Mouse (Mus musculus): Measurements from ENCODE around the gene Tada3. TPM values are rescaled to one million over a fixed set of nuclear protein-coding genes. Genes with fewer than 3 reads are reported as not detected.
A peak's percentile ranks its signal among the peaks of the same experiment; 100 is the strongest.

Tada3 gene
- polyA plus RNA-seq, 1 experiment from 2014 or later: 40.3 TPM

- H3K4me1 ChIP-seq (ENCODE audit: control insufficient read depth, insufficient read depth, low read length): peaks cover 15% of the 10 kb centered on the region
- H3K4me2 ChIP-seq (ENCODE audit: low read depth, low read length): peak overlapping the region; percentile 76
- ATAC-seq (replicated peaks; ENCODE audit: extremely low read depth, insufficient read depth, low FRiP score): no peak
- peaks cover 33% of the 10 kb centered on the region for H3K36me3 ChIP-seq (ENCODE audit: control insufficient read depth, insufficient read depth)
- H3K4me3 ChIP-seq (ENCODE audit: low read length): peak overlapping the region; percentile 95
- 8% methylated on average over 7 of the region's 7 CpGs for WGBS
- H3K27ac ChIP-seq (ENCODE audit: low read length): peak overlapping the region; percentile 97
- H3K27me3 ChIP-seq (ENCODE audit: control insufficient read depth, insufficient read depth, low read length): no peaks in the 10 kb centered on the region
- peak overlapping the region; percentile 89 for H3K9ac ChIP-seq (ENCODE audit: low read length)
- H3K9me3 ChIP-seq (replicated peaks; ENCODE audit: control insufficient read depth, low read length): no peaks in the 10 kb centered on the region
Measured at GRCm38 (mm10) chr6:113377172-113377495, 549 bp downstream of the Tada3 start.

- Histone ChIP-seq H3K36me3 (ENCODE audit: control insufficient read depth, insufficient read depth) (peaks cover 42% of the 10 kb centered on the region), H3K4me2 (ENCODE audit: low read depth, low read length) (no peak overlapping the region), H3K27me3 (ENCODE audit: control insufficient read depth, insufficient read depth, low read length) (no peaks in the 10 kb centered on the region), H3K27ac (ENCODE audit: low read length) (no peak overlapping the region), H3K9ac (ENCODE audit: low read length) (no peak overlapping the region), H3K9me3 (replicated peaks; ENCODE audit: control insufficient read depth, low read length) (no peaks in the 10 kb centered on the region), H3K4me3 (ENCODE audit: low read length) (no peak overlapping the region), H3K4me1 (ENCODE audit: control insufficient read depth, insufficient read depth, low read length) (peaks cover 6% of the 10 kb centered on the region)
- 86% methylated on average over 4 of the region's 4 CpGs for WGBS
- no peak for ATAC-seq (replicated peaks; ENCODE audit: extremely low read depth, insufficient read depth, low FRiP score)
Measured at GRCm38 (mm10) chr6:113373491-113373890, 4.2 kb downstream of the Tada3 start.

GRCm38 (mm10) chr6:113370194-113370929, 7.3 kb downstream of the Tada3 start:
- Histone ChIP-seq H3K27ac (ENCODE audit: low read length) (no peak overlapping the region), H3K4me1 (ENCODE audit: control insufficient read depth, insufficient read depth, low read length) (no peaks in the 10 kb centered on the region), H3K4me2 (ENCODE audit: low read depth, low read length) (no peak overlapping the region), H3K4me3 (ENCODE audit: low read length) (no peak overlapping the region), H3K9me3 (replicated peaks; ENCODE audit: control insufficient read depth, low read length) (no peaks in the 10 kb centered on the region), H3K9ac (ENCODE audit: low read length) (no peak overlapping the region), H3K27me3 (ENCODE audit: control insufficient read depth, insufficient read depth, low read length) (no peaks in the 10 kb centered on the region), H3K36me3 (ENCODE audit: control insufficient read depth, insufficient read depth) (peaks cover 46% of the 10 kb centered on the region)
- no peak for ATAC-seq (replicated peaks; ENCODE audit: extremely low read depth, insufficient read depth, low FRiP score)
- 88% methylated on average over 20 of the region's 20 CpGs for WGBS

- no peak overlapping the region for H3K9ac ChIP-seq (ENCODE audit: low read length)
- H3K4me1 ChIP-seq (ENCODE audit: control insufficient read depth, insufficient read depth, low read length): no peaks in the 10 kb centered on the region
- H3K4me2 ChIP-seq (ENCODE audit: low read depth, low read length): no peak overlapping the region
- ATAC-seq (replicated peaks; ENCODE audit: extremely low read depth, insufficient read depth, low FRiP score): no peak
- H3K4me3 ChIP-seq (ENCODE audit: low read length): no peak overlapping the region
- H3K9me3 ChIP-seq (replicated peaks; ENCODE audit: control insufficient read depth, low read length): no peaks in the 10 kb centered on the region
- H3K36me3 ChIP-seq (ENCODE audit: control insufficient read depth, insufficient read depth): peaks cover 38% of the 10 kb centered on the region
- no peak overlapping the region for H3K27ac ChIP-seq (ENCODE audit: low read length)
- WGBS: 84% methylated on average over 5 of the region's 5 CpGs
- H3K27me3 ChIP-seq (ENCODE audit: control insufficient read depth, insufficient read depth, low read length): no peaks in the 10 kb centered on the region
Measured at GRCm38 (mm10) chr6:113368577-113368976, 9.1 kb downstream of the Tada3 start.

- H3K27me3 ChIP-seq (ENCODE audit: control insufficient read depth, insufficient read depth, low read length): no peaks in the 10 kb centered on the region
- H3K4me1 ChIP-seq (ENCODE audit: control insufficient read depth, insufficient read depth, low read length): no peaks in the 10 kb centered on the region
- no peak for ATAC-seq (replicated peaks; ENCODE audit: extremely low read depth, insufficient read depth, low FRiP score)
- no peak overlapping the region for H3K4me2 ChIP-seq (ENCODE audit: low read depth, low read length)
- H3K36me3 ChIP-seq (ENCODE audit: control insufficient read depth, insufficient read depth): peaks cover 35% of the 10 kb centered on the region
- H3K9me3 ChIP-seq (replicated peaks; ENCODE audit: control insufficient read depth, low read length): no peaks in the 10 kb centered on the region
- no peak overlapping the region for H3K9ac ChIP-seq (ENCODE audit: low read length)
- no peak overlapping the region for H3K27ac ChIP-seq (ENCODE audit: low read length)
- WGBS: 91% methylated on average over 7 of the region's 7 CpGs
- H3K4me3 ChIP-seq (ENCODE audit: low read length): no peak overlapping the region
Measured at GRCm38 (mm10) chr6:113368124-113368523, 9.6 kb downstream of the Tada3 start.

GRCm38 (mm10) chr6:113367574-113367973, 10.1 kb downstream of the Tada3 start:
- no peaks in the 10 kb centered on the region for H3K27me3 ChIP-seq (ENCODE audit: control insufficient read depth, insufficient read depth, low read length)
- H3K9me3 ChIP-seq (replicated peaks; ENCODE audit: control insufficient read depth, low read length): no peaks in the 10 kb centered on the region

GRCm38 (mm10) chr6:113366639-113367038, 11.0 kb downstream of the Tada3 start:
- peaks cover 29% of the 10 kb centered on the region for H3K36me3 ChIP-seq (ENCODE audit: control insufficient read depth, insufficient read depth)
- no peak overlapping the region for H3K4me2 ChIP-seq (ENCODE audit: low read depth, low read length)
- H3K9ac ChIP-seq (ENCODE audit: low read length): no peak overlapping the region
- 86% methylated on average over 6 of the region's 6 CpGs for WGBS
- no peak overlapping the region for H3K4me3 ChIP-seq (ENCODE audit: low read length)
- H3K9me3 ChIP-seq (replicated peaks; ENCODE audit: control insufficient read depth, low read length): no peaks in the 10 kb centered on the region
- H3K4me1 ChIP-seq (ENCODE audit: control insufficient read depth, insufficient read depth, low read length): no peaks in the 10 kb centered on the region
- no peak for ATAC-seq (replicated peaks; ENCODE audit: extremely low read depth, insufficient read depth, low FRiP score)
- no peak overlapping the region for H3K27ac ChIP-seq (ENCODE audit: low read length)
- no peaks in the 10 kb centered on the region for H3K27me3 ChIP-seq (ENCODE audit: control insufficient read depth, insufficient read depth, low read length)

More at GRCm38 (mm10) chr6:113367574-113367973, 10.1 kb downstream of the Tada3 start:
- Histone ChIP-seq H3K4me3 (ENCODE audit: low read length) (no peak overlapping the region), H3K36me3 (ENCODE audit: control insufficient read depth, insufficient read depth) (peaks cover 34% of the 10 kb centered on the region), H3K9ac (ENCODE audit: low read length) (no peak overlapping the region), H3K27ac (ENCODE audit: low read length) (no peak overlapping the region), H3K4me1 (ENCODE audit: control insufficient read depth, insufficient read depth, low read length) (no peaks in the 10 kb centered on the region), H3K4me2 (ENCODE audit: low read depth, low read length) (no peak overlapping the region)
- ATAC-seq (replicated peaks; ENCODE audit: extremely low read depth, insufficient read depth, low FRiP score): no peak
- WGBS: 95% methylated on average over 1 of the region's 1 CpGs

- Histone ChIP-seq H3K27me3 (ENCODE audit: control insufficient read depth, insufficient read depth, low read length) (no peaks in the 10 kb centered on the region), H3K9ac (ENCODE audit: low read length) (no peak overlapping the region), H3K9me3 (replicated peaks; ENCODE audit: control insufficient read depth, low read length) (no peaks in the 10 kb centered on the region), H3K36me3 (ENCODE audit: control insufficient read depth, insufficient read depth) (peaks cover 11% of the 10 kb centered on the region), H3K27ac (ENCODE audit: low read length) (no peak overlapping the region), H3K4me1 (ENCODE audit: control insufficient read depth, insufficient read depth, low read length) (no peaks in the 10 kb centered on the region), H3K4me3 (ENCODE audit: low read length) (no peak overlapping the region), H3K4me2 (ENCODE audit: low read depth, low read length) (no peak overlapping the region)
- no peak for ATAC-seq (replicated peaks; ENCODE audit: extremely low read depth, insufficient read depth, low FRiP score)
- 67% methylated on average over 8 of the region's 8 CpGs for WGBS
Measured at GRCm38 (mm10) chr6:113364518-113365135, 13.1 kb downstream of the Tada3 start.

- no peaks in the 10 kb centered on the region for H3K9me3 ChIP-seq (replicated peaks; ENCODE audit: control insufficient read depth, low read length)
Measured at GRCm38 (mm10) chr6:113362241-113362640, 15.4 kb downstream of the Tada3 start.

More at GRCm38 (mm10) chr6:113362241-113362640, 15.4 kb downstream of the Tada3 start:
- H3K9ac ChIP-seq (ENCODE audit: low read length): no peak overlapping the region
- WGBS: 95% methylated on average over 1 of the region's 1 CpGs
- H3K4me3 ChIP-seq (ENCODE audit: low read length): no peak overlapping the region
- no peak for ATAC-seq (replicated peaks; ENCODE audit: extremely low read depth, insufficient read depth, low FRiP score)
- H3K36me3 ChIP-seq (ENCODE audit: control insufficient read depth, insufficient read depth): 0 out of 2 replicates have a peak, but pooled peaks cover 3% of the 10 kb centered on the region
- H3K27ac ChIP-seq (ENCODE audit: low read length): no peak overlapping the region
- H3K27me3 ChIP-seq (ENCODE audit: control insufficient read depth, insufficient read depth, low read length): no peaks in the 10 kb centered on the region
- no peak overlapping the region for H3K4me2 ChIP-seq (ENCODE audit: low read depth, low read length)
- H3K4me1 ChIP-seq (ENCODE audit: control insufficient read depth, insufficient read depth, low read length): no peaks in the 10 kb centered on the region
